Mouse (Mus musculus) frontal cortex, postnatal 25 days (tissue): ENCODE data around the gene 4933427D14Rik.
"Not testable (repeated sequence)": the region's sequence is repeated elsewhere in the genome, so short reads cannot be mapped to it uniquely, and the experiment has no call there.

ENCODE experiments used
- DNase-seq, 2 experiments: peaks; one replicate each; pipeline ENCODE4 v3.0.0; 2022; ENCODE audit warnings: low spot score in 2 of 2

The 4933427D14Rik gene

GRCm38 (mm10) chr11:72203440-72203839, 3.8 kb downstream of the 4933427D14Rik start:
- no peak for DNase-seq

- DNase-seq, result no peak
Observed at GRCm38 (mm10) chr11:72196506-72196905, 10.8 kb downstream of the 4933427D14Rik start.

DNA sequence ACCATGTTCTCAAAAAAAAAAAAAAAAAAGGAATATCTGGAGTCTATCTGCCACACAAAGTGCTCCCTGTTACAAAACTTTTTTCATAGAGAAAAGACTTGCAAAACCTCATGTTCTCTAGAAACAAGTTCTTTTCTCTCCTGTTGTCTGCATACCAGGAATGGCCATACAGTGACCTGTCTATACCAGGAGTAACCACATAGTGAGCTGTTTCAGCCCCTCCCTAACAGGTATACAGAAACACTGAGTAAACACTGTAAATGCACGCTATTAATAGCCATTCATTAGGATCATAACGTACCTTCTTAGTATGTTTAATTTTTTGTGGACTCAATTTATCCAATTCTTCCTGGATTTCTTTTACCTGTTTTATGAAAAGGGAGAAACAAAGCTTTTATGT, 13.0 kb downstream of the 4933427D14Rik start:
- no peak for DNase-seq

- no peak for DNase-seq
Observed at GRCm38 (mm10) chr11:72190857-72191256, 16.4 kb downstream of the 4933427D14Rik start.

GRCm38 (mm10) chr11:72184252-72184651, 23.0 kb downstream of the 4933427D14Rik start:
- DNase-seq, result no peak

- DNase-seq, result no peak
Observed at GRCm38 (mm10) chr11:72181136-72181535, 26.1 kb downstream of the 4933427D14Rik start.

GRCm38 (mm10) chr11:72180556-72180955, 26.7 kb downstream of the 4933427D14Rik start:
- no peak for DNase-seq

- no peak for DNase-seq
Observed at GRCm38 (mm10) chr11:72176553-72176952, 30.7 kb downstream of the 4933427D14Rik start.

DNA sequence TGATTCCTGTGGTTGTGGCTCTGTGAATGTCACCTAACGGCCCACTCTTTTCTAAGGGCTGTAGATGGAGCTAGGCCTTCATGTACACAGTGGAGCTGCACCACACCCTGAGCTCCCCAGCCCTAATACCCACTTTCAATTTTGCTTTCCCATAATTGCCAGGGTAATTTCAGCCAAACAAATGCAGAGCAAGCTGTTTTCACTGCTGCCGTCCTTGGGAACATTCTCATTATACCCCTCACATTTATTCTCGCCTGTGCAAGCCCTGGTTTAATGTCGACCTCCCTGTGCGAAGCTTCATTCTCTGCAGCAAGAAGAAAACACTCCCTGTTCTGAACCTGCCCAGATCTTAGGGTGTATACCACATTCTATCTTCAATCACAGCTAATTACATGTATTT, 31.3 kb downstream of the 4933427D14Rik start:
- no peak for DNase-seq

GRCm38 (mm10) chr11:72174721-72175120, 32.5 kb downstream of the 4933427D14Rik start:
- DNase-seq, result no peak

- DNase-seq, result no peak
Observed at GRCm38 (mm10) chr11:72173506-72173905, 33.8 kb downstream of the 4933427D14Rik start.

DNA sequence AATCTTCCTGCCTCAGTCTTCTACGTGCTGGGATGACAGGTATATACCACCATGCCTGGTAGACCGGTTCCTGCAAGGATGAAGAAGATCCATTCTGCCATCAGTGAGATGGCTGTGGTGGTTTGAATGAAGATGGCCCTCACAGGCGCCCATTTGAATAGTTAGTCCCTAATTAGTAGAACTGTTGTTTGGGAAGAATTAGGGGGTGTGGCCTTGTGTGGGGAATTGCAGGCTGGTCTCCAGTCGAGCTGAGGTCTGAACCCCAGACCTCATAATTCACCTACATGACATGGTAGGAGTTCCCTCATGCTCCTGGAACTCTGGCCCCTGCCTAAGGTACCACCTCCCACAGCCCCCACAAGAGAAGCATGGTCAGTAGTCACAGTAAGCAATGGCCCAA, 35.4 kb downstream of the 4933427D14Rik start:
- DNase-seq, result not testable (repeated sequence)

DNA sequence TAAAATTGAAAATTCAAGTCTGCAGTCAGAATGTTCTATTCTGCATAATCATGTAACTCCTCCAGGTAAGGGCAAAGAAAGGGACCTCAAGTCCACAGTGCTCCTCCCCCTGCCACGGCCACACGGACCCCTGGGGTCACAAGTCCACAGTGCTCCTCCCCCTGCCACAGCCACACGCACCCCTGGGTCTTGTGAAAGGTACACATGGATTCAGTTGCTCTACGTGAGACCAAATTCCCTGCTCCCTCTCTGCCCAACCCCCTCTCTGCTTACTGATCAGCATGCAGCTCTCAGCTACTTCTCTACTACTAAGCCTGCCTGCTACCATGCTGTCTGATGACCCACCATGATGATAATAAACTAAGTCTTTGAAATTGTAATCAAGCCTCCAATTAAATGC, 37.4 kb downstream of the 4933427D14Rik start:
- DNase-seq, result no peak

GRCm38 (mm10) chr11:72163198-72163597, 44.1 kb downstream of the 4933427D14Rik start:
- DNase-seq, result no peak

- no peak for DNase-seq
Observed at GRCm38 (mm10) chr11:72156624-72157023, 50.6 kb downstream of the 4933427D14Rik start.

- DNase-seq, result no peak
Observed at GRCm38 (mm10) chr11:72155981-72156428, 51.3 kb downstream of the 4933427D14Rik start.

GRCm38 (mm10) chr11:72155186-72155980, 51.9 kb downstream of the 4933427D14Rik start:
- no peak for DNase-seq

DNA sequence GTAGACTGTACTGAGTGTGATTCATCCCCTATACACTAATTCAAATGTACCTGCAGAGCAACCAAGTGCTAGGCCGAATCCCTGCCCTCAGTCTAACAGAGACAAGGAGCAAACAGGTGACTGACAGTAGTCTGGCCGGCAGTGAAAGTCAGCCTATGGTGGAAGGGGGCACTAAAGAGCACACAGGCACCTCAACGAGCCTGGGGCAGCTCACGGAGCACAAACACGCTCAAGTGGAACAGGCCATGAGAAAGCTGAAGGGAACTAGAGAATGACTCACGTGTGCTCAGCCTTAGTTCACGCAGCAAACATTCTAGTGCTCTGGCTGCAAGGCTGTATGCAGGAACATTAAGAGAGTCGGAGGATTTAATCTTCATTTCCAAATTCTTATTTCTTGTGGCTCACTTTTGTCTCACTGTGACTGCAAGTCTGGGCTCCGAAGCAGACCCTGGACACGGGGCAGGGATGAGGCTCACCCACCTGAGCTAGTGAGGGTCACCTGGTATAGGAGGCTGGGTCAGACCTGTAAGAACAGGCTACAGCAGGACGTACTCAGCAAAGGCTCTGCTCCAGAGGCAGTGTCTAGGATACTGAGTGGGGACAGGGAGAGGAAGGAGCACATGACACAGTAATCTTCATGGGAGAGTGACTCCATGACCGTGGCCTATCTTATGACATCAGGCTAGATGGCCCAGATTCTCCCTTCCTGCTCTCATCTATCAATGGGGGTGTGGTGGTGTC, 54.0 kb downstream of the 4933427D14Rik start:
- DNase-seq, result no peak

DNA sequence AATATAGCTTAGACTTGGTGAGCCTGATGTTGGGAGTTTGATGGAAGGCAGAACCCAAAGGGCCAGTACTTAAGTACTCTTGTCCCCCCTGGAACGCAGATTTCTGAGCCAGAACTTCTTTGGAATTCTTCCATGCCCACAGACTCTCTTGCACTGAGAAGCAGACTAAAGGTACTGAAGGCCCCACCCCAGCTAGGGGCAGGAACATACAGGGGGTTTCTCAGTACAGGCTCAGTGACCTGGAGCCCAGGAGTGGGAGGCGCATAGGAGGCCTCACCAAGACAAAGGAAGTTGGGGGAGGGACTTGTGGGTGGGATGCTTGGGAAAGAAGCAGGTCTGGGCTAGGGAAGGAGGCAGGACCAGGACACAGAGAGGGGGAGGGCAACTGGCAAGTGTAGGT, 56.1 kb downstream of the 4933427D14Rik start:
- no peak for DNase-seq

DNA sequence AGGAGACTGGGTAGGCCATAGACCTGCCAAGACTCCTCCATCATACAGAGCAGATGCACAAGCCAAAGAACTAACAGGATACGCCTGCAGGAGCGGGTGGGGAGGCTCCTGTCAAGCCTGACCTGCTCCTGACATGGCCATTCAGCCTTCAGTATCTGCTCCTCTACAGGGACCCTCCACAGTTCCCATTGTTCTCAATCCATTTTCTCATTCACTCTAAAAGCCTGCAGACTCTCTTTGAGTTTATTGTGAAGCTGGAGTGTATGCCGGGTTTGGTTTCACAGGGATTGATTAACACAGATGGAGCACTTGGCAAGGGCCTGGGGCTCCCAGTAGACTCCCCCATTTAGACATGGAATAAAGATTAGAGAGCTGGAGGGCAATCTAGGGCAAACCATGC, 59.3 kb downstream of the 4933427D14Rik start:
- no peak for DNase-seq

- DNase-seq, result no peak
Observed at GRCm38 (mm10) chr11:72145877-72146248, 61.4 kb downstream of the 4933427D14Rik start.

DNA sequence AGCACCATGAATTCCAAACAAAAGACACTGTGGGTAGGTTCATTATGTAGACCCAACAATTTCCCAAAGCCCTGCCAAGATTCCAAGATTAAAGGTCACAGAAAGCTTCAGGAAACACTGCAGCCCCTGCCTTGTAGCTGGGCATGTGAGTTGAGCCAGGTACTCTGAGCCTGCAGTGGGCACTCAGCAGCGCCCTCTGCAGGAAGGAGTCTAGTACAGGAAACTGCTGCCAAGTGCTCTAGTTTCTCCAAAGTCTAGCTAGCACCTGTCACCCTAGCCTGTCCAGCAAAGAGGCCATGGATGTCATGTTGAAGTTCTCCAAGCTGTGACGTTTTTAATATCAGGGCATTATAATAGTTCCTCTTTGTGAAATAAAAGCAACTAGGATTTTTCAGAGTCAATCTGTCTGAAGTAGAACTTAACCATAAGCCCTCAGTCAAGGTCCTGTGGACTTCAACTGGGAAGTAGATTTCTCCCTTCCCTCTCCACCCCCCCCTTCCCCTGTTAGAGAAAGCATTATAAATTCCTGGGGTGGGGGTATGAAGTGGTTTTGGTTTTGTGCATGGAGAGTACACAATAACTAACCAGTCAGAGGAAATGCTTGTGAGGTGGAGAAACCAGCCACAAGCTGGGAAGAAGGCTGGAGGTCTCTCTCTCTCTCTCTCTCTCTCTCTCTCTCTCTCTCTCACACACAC, 61.9 kb downstream of the 4933427D14Rik start:
- DNase-seq, result no peak
